Mouse (Mus musculus) kidney, adult 2 months (tissue): ENCODE measurements around the gene Copz2. TPM values are rescaled to one million over a fixed set of nuclear protein-coding genes. Genes with fewer than 3 reads are reported as not detected.

ENCODE experiments used
- DNase-seq: peaks from one replicate; pipeline ENCODE4 v3.0.0; 2021
- H3K27ac ChIP-seq: fragments of 200-500 bp; 2 replicates; pipeline ENCODE4 v1.5.1; 2012; ENCODE audit warnings: low read depth, low read length, control low read depth, inconsistent platforms; ENCODE audit not compliant: insufficient read depth
- H3K27me3 ChIP-seq: fragments of 200-500 bp; replicated peaks from 2 replicates; pipeline ENCODE4 v1.6.1; 2012; ENCODE audit warnings: mild to moderate bottlenecking, moderate library complexity, low read length, inconsistent platforms; ENCODE audit not compliant: control insufficient read depth, insufficient read depth
- H3K36me3 ChIP-seq: fragments of 200-500 bp; 2 replicates; pipeline ENCODE4 v1.6.1; 2012; ENCODE audit warnings: mild to moderate bottlenecking, moderate library complexity, low read length, inconsistent platforms; ENCODE audit not compliant: control insufficient read depth, insufficient read depth
- H3K4me1 ChIP-seq: fragments of 200-500 bp; 2 replicates; pipeline ENCODE4 v1.6.1; 2011; ENCODE audit warnings: low read length; ENCODE audit not compliant: control insufficient read depth, insufficient read depth
- H3K4me3 ChIP-seq: fragments of 200-500 bp; 2 replicates; pipeline ENCODE4 v1.5.1; 2011; ENCODE audit warnings: mild to moderate bottlenecking, low read depth, low read length, control low read depth; ENCODE audit not compliant: insufficient read depth
- CTCF ChIP-seq: fragments of 200-500 bp; conservative IDR thresholded peaks from 2 replicates; pipeline ENCODE4 v1.5.1; 2011; ENCODE audit warnings: low read depth, mild to moderate bottlenecking, control low read depth, low read length, moderate library complexity, mixed read lengths; ENCODE audit not compliant: insufficient read depth, insufficient read length
- POLR2A ChIP-seq: fragments of 200-500 bp; IDR thresholded peaks from one replicate; pipeline ENCODE4 v1.6.1; 2011; ENCODE audit warnings: low read depth, low read length, control low read depth
- WGBS: fragments of 180-500 bp; shearing (Covaris S2); methylation state at CpG from one replicate; pipeline ENCODE4 v1.1.7; 2018; 5-methylcytosine and 5-hydroxymethylcytosine counted together
- polyA plus RNA-seq: library from polyadenylated mRNA; depleted of rRNA; stranded (reverse); fragments of >200 nt; gene quantifications from 2 replicates; pipeline ENCODE4 v1.2.3, GENCODE M21; 2012

The Copz2 gene
- polyA plus RNA-seq, 1 experiment: 61.6 TPM

GRCm38 (mm10) chr11:96823471-96823837 is 26.2 kb upstream of the Copz2 start:
- Histone ChIP-seq H3K4me1 (peaks cover 38% of the 10 kb centered on the region), H3K27ac (no peak overlapping the region)

DNA sequence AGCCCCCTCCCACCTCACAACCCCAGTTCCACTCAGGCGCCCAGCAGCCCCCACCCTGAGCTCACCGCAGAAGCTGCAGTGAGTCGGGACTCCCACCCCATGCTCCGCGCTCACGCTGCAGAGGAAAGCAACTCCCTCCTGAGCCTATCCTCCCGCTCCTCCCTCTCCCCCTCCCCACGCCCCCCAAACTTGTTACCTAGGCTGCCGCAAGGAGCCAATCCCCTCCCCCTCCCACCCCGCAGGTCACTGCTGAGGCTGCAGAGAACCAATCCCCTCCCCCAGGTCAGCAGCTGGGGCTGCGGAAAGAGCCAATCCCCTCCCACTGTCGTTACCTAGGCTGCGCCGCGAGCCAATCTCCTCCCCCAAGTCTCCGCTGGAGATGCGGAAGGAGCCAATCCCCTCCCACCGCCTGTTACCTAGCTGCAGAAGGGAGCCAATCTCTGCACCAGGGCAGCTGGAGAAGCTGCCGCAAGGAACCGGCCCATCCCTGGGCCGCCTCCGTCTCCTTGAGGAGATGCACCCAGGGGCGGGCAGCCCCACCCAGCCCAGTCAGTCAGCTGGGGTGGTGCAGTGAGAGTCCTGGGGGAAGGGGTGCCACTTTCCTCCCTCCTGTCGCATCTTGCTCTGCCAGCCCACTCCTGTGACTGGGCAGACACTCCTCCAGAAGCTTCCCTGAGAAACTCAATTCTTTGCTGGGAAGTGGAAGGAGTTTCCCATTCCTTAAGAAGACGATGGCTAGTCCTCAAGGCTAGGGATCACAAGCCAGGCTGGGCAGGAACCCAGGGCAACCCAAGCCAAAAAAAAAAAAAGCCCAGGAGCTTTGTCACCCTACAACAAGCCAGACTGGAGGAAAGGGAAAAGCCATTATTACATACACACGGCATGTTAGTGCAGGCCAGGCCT is 25.5 kb upstream of the Copz2 start:
- WGBS: under 1% methylated on average over 26 of the region's 26 CpGs

More at GRCm38 (mm10) chr11:96823471-96823837, 26.2 kb upstream of the Copz2 start:
- no peaks in the 10 kb centered on the region; the same call in 1 of the 2 replicates for H3K36me3 ChIP-seq
- TF ChIP-seq CTCF (no peak), POLR2A (no peak)
- H3K27me3 ChIP-seq: no peaks in the 10 kb centered on the region
- 14% methylated on average over 13 of the region's 13 CpGs for WGBS
- no peak for DNase-seq
- H3K4me3 ChIP-seq: peak overlapping the region; percentile 54

GRCm38 (mm10) chr11:96824783-96825495 is 24.7 kb upstream of the Copz2 start:
- Histone ChIP-seq H3K36me3 (no peaks in the 10 kb centered on the region; the same call in 1 of the 2 replicates), H3K27ac (peak overlapping the region; percentile 53), H3K4me1 (peaks cover 38% of the 10 kb centered on the region), H3K4me3 (no peak overlapping the region), H3K27me3 (no peaks in the 10 kb centered on the region)
- TF ChIP-seq POLR2A (no peak), CTCF (no peak)
- WGBS: 23% methylated on average over 7 of the region's 7 CpGs
- peak; percentile 71 for DNase-seq

More for the DNA sequence above, 25.5 kb upstream of the Copz2 start:
- no peaks in the 10 kb centered on the region for H3K27me3 ChIP-seq
- TF ChIP-seq CTCF (no peak), POLR2A (no peak)
- peak overlapping the region; percentile 54 for H3K4me3 ChIP-seq
- H3K27ac ChIP-seq: peak overlapping the region; percentile 53
- no peaks in the 10 kb centered on the region; the same call in 1 of the 2 replicates for H3K36me3 ChIP-seq
- peaks cover 38% of the 10 kb centered on the region for H3K4me1 ChIP-seq
- DNase-seq: peak; percentile 95

DNA sequence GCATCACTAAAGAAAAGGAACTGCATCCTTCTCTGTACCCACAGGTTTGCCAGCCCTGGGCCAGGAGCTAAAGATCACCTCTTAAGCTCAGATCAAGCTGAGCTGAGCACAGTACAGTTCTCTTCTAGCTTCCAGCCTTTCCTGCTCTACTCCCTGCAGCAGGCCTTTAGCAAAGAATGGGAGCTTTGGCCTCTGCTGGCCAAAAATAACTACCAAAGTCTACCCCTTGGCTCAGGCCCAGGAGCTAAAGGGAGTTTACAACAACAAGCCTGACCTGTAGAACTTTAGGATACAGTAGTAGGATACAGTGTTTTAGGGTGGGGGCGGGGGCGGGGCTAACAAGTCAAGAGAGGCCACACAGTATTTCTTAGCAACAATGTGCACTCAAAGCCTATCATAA is 23.2 kb upstream of the Copz2 start:
- H3K27ac ChIP-seq: peak overlapping the region; percentile 37; the same call in 1 of the 2 replicates
- DNase-seq: peak; percentile 78
- H3K36me3 ChIP-seq: no peaks in the 10 kb centered on the region
- 33% methylated on average over 2 of the region's 2 CpGs for WGBS
- H3K4me3 ChIP-seq: peak overlapping the region; percentile 23; the same call in 1 of the 2 replicates
- TF ChIP-seq CTCF (no peak), POLR2A (no peak)
- H3K27me3 ChIP-seq: no peaks in the 10 kb centered on the region
- peaks cover 43% of the 10 kb centered on the region for H3K4me1 ChIP-seq

DNA sequence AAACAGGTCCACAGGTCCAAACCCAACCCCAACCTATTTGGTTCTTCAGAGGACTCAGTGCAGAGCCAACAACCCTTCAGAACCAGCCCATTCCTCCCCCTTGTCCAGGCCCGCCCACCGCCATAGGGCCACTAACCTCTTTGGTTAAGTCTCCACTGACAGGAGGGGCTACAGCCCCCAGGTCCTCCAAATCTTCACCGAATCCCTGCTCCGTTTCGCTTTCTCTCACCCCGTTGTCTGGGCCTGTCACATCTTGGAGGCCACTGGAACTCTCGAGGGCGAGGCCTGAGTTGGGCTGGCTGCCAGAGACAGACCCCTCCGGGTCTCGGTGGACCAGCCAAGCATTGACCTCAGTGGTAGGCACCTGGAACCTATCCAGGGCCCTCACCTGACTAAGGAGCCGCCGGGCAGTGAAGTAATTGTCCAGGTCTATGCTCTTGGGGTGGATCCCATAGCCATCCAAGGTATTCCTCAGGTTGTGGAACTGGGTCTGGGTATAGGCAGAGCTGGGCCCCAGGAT is 22.5 kb upstream of the Copz2 start:
- Histone ChIP-seq H3K4me3 (peak overlapping the region; percentile 23), H3K27me3 (no peaks in the 10 kb centered on the region), H3K4me1 (peaks cover 42% of the 10 kb centered on the region), H3K36me3 (no peaks in the 10 kb centered on the region), H3K27ac (peak overlapping the region; percentile 36)
- DNase-seq: peak; percentile 33
- 28% methylated on average over 12 of the region's 12 CpGs for WGBS
- TF ChIP-seq POLR2A (no peak), CTCF (no peak)

- H3K4me3 ChIP-seq: peak overlapping the region; percentile 44; the same call in 1 of the 2 replicates
- H3K27ac ChIP-seq: peak overlapping the region; percentile 36
- no peak for DNase-seq
- peaks cover 34% of the 10 kb centered on the region for H3K4me1 ChIP-seq
- WGBS: 30% methylated on average over 9 of the region's 9 CpGs
- H3K36me3 ChIP-seq: no peaks in the 10 kb centered on the region
- TF ChIP-seq CTCF: no peak
- no peak for TF ChIP-seq POLR2A
- no peaks in the 10 kb centered on the region for H3K27me3 ChIP-seq
Measured at GRCm38 (mm10) chr11:96827917-96828316, 21.8 kb upstream of the Copz2 start.
